Mouse (Mus musculus): Measurements from ENCODE around the gene Set. TPM values are rescaled to one million over a fixed set of nuclear protein-coding genes. Genes with fewer than 3 reads are reported as not detected.
A peak's percentile ranks its signal among the peaks of the same experiment; 100 is the strongest.

Set gene
- polyA plus RNA-seq, 1 experiment from 2014 or later: 369 TPM

- Histone ChIP-seq H3K4me2 (ENCODE audit: low read depth, low read length) (no peak overlapping the region), H3K4me3 (ENCODE audit: low read length) (no peak overlapping the region), H3K4me1 (replicated peaks; ENCODE audit: control insufficient read depth, insufficient read depth, low read length) (no peaks in the 10 kb centered on the region), H3K27me3 (ENCODE audit: control insufficient read depth, insufficient read depth, low read depth, low read length) (no peaks in the 10 kb centered on the region), H3K9ac (ENCODE audit: low read length) (no peak overlapping the region), H3K27ac (ENCODE audit: low read length) (no peak overlapping the region), H3K9me3 (ENCODE audit: control insufficient read depth, low read length) (no peaks in the 10 kb centered on the region), H3K36me3 (ENCODE audit: control insufficient read depth, insufficient read depth, low read length) (no peaks in the 10 kb centered on the region)
- WGBS: 91% methylated on average over 10 of the region's 10 CpGs
- ATAC-seq (ENCODE audit: low read depth): no peak
Observed at GRCm38 (mm10) chr2:30038370-30038769, 18.8 kb upstream of the Set start.

- H3K4me3 ChIP-seq (ENCODE audit: low read length): no peak overlapping the region
- no peaks in the 10 kb centered on the region for H3K27me3 ChIP-seq (ENCODE audit: control insufficient read depth, insufficient read depth, low read depth, low read length)
- no peak overlapping the region for H3K4me2 ChIP-seq (ENCODE audit: low read depth, low read length)
- H3K36me3 ChIP-seq (ENCODE audit: control insufficient read depth, insufficient read depth, low read length): no peaks in the 10 kb centered on the region
- H3K9ac ChIP-seq (ENCODE audit: low read length): no peak overlapping the region
- no peak for ATAC-seq (ENCODE audit: low read depth)
- no peaks in the 10 kb centered on the region for H3K4me1 ChIP-seq (replicated peaks; ENCODE audit: control insufficient read depth, insufficient read depth, low read length)
- no peaks in the 10 kb centered on the region for H3K9me3 ChIP-seq (ENCODE audit: control insufficient read depth, low read length)
- no peak overlapping the region for H3K27ac ChIP-seq (ENCODE audit: low read length)
Observed at GRCm38 (mm10) chr2:30039687-30040086, 17.5 kb upstream of the Set start.

- H3K9ac ChIP-seq (ENCODE audit: low read length): no peak overlapping the region
- no peak overlapping the region for H3K27ac ChIP-seq (ENCODE audit: low read length)
- H3K4me3 ChIP-seq (ENCODE audit: low read length): no peak overlapping the region
- H3K27me3 ChIP-seq (ENCODE audit: control insufficient read depth, insufficient read depth, low read depth, low read length): no peaks in the 10 kb centered on the region
- no peaks in the 10 kb centered on the region for H3K9me3 ChIP-seq (ENCODE audit: control insufficient read depth, low read length)
- H3K4me2 ChIP-seq (ENCODE audit: low read depth, low read length): no peak overlapping the region
- no peaks in the 10 kb centered on the region for H3K4me1 ChIP-seq (replicated peaks; ENCODE audit: control insufficient read depth, insufficient read depth, low read length)
- 3% methylated on average over 4 of the region's 4 CpGs for WGBS
- no peaks in the 10 kb centered on the region; the same call in 1 of the 2 replicates for H3K36me3 ChIP-seq (ENCODE audit: control insufficient read depth, insufficient read depth, low read length)
- ATAC-seq (ENCODE audit: low read depth): peak; percentile 72
Observed at GRCm38 (mm10) chr2:30042445-30042844, 14.7 kb upstream of the Set start.

GRCm38 (mm10) chr2:30044550-30044949 lies 12.6 kb upstream of the Set start:
- no peaks in the 10 kb centered on the region for H3K27me3 ChIP-seq (ENCODE audit: control insufficient read depth, insufficient read depth, low read depth, low read length)
- no peak overlapping the region for H3K9ac ChIP-seq (ENCODE audit: low read length)
- no peaks in the 10 kb centered on the region for H3K9me3 ChIP-seq (ENCODE audit: control insufficient read depth, low read length)
- no peak overlapping the region for H3K4me3 ChIP-seq (ENCODE audit: low read length)
- peaks cover 4% of the 10 kb centered on the region; the same call in 1 of the 2 replicates for H3K4me1 ChIP-seq (replicated peaks; ENCODE audit: control insufficient read depth, insufficient read depth, low read length)
- H3K36me3 ChIP-seq (ENCODE audit: control insufficient read depth, insufficient read depth, low read length): no peaks in the 10 kb centered on the region; the same call in 1 of the 2 replicates
- H3K4me2 ChIP-seq (ENCODE audit: low read depth, low read length): no peak overlapping the region
- no peak overlapping the region for H3K27ac ChIP-seq (ENCODE audit: low read length)
- no peak for ATAC-seq (ENCODE audit: low read depth)
- 82% methylated on average over 5 of the region's 5 CpGs for WGBS

- H3K36me3 ChIP-seq (ENCODE audit: control insufficient read depth, insufficient read depth, low read length): no peaks in the 10 kb centered on the region; the same call in 1 of the 2 replicates
- peaks cover 4% of the 10 kb centered on the region; the same call in 1 of the 2 replicates for H3K4me1 ChIP-seq (replicated peaks; ENCODE audit: control insufficient read depth, insufficient read depth, low read length)
- H3K4me3 ChIP-seq (ENCODE audit: low read length): no peak overlapping the region
- no peaks in the 10 kb centered on the region for H3K9me3 ChIP-seq (ENCODE audit: control insufficient read depth, low read length)
- H3K4me2 ChIP-seq (ENCODE audit: low read depth, low read length): no peak overlapping the region
- 93% methylated on average over 6 of the region's 6 CpGs for WGBS
- H3K27ac ChIP-seq (ENCODE audit: low read length): no peak overlapping the region
- no peaks in the 10 kb centered on the region for H3K27me3 ChIP-seq (ENCODE audit: control insufficient read depth, insufficient read depth, low read depth, low read length)
- ATAC-seq (ENCODE audit: low read depth): no peak
- H3K9ac ChIP-seq (ENCODE audit: low read length): no peak overlapping the region
Observed at GRCm38 (mm10) chr2:30047127-30047526, 10.1 kb upstream of the Set start.

- H3K27me3 ChIP-seq (ENCODE audit: control insufficient read depth, insufficient read depth, low read depth, low read length): no peaks in the 10 kb centered on the region
- WGBS: 51% methylated on average over 11 of the region's 11 CpGs
- no peaks in the 10 kb centered on the region; the same call in 1 of the 2 replicates for H3K36me3 ChIP-seq (ENCODE audit: control insufficient read depth, insufficient read depth, low read length)
- peak overlapping the region; percentile 71 for H3K4me2 ChIP-seq (ENCODE audit: low read depth, low read length)
- peak overlapping the region; percentile 77 for H3K27ac ChIP-seq (ENCODE audit: low read length)
- H3K4me1 ChIP-seq (replicated peaks; ENCODE audit: control insufficient read depth, insufficient read depth, low read length): peaks cover 4% of the 10 kb centered on the region; the same call in 1 of the 2 replicates
- H3K9me3 ChIP-seq (ENCODE audit: control insufficient read depth, low read length): no peaks in the 10 kb centered on the region
- peak overlapping the region; percentile 82 for H3K9ac ChIP-seq (ENCODE audit: low read length)
- peak overlapping the region; percentile 75 for H3K4me3 ChIP-seq (ENCODE audit: low read length)
- no peak for ATAC-seq (ENCODE audit: low read depth)
Observed at GRCm38 (mm10) chr2:30048101-30048501, 9.1 kb upstream of the Set start.

GRCm38 (mm10) chr2:30048699-30049388 lies 8.3 kb upstream of the Set start, which contains the start of gene Wdr34:
Gene Wdr34 (minus strand): TSS chr2:30048881.
- no peaks in the 10 kb centered on the region for H3K9me3 ChIP-seq (ENCODE audit: control insufficient read depth, low read length)
- peak; percentile 98 for ATAC-seq (ENCODE audit: low read depth)
- peak within 1 kb of the TSS; percentile 82 for H3K9ac ChIP-seq (ENCODE audit: low read length)
- peak within 1 kb of the TSS; percentile 77 for H3K27ac ChIP-seq (ENCODE audit: low read length)
- H3K4me2 ChIP-seq (ENCODE audit: low read depth, low read length): peak within 1 kb of the TSS; percentile 71
- no peaks in the 10 kb centered on the region; the same call in 1 of the 2 replicates for H3K36me3 ChIP-seq (ENCODE audit: control insufficient read depth, insufficient read depth, low read length)
- 1% methylated on average over 53 of the region's 54 CpGs for WGBS
- H3K27me3 ChIP-seq (ENCODE audit: control insufficient read depth, insufficient read depth, low read depth, low read length): no peaks in the 10 kb centered on the region; the same call in 1 of the 2 replicates
- H3K4me3 ChIP-seq (ENCODE audit: low read length): peak within 1 kb of the TSS; percentile 75
- peaks cover 4% of the 10 kb centered on the region; the same call in 1 of the 2 replicates for H3K4me1 ChIP-seq (replicated peaks; ENCODE audit: control insufficient read depth, insufficient read depth, low read length)

- Histone ChIP-seq H3K27me3 (ENCODE audit: control insufficient read depth, insufficient read depth, low read depth, low read length) (no peaks in the 10 kb centered on the region; the same call in 1 of the 2 replicates), H3K36me3 (ENCODE audit: control insufficient read depth, insufficient read depth, low read length) (no peaks in the 10 kb centered on the region; the same call in 1 of the 2 replicates), H3K4me2 (ENCODE audit: low read depth, low read length) (no peak overlapping the region), H3K27ac (ENCODE audit: low read length) (no peak overlapping the region), H3K9me3 (ENCODE audit: control insufficient read depth, low read length) (no peaks in the 10 kb centered on the region), H3K4me1 (replicated peaks; ENCODE audit: control insufficient read depth, insufficient read depth, low read length) (peaks cover 4% of the 10 kb centered on the region; the same call in 1 of the 2 replicates), H3K9ac (ENCODE audit: low read length) (no peak overlapping the region), H3K4me3 (ENCODE audit: low read length) (no peak overlapping the region)
- no peak for ATAC-seq (ENCODE audit: low read depth)
- 84% methylated on average over 3 of the region's 3 CpGs for WGBS
Observed at GRCm38 (mm10) chr2:30049831-30050230, 7.3 kb upstream of the Set start.

- H3K27me3 ChIP-seq (ENCODE audit: control insufficient read depth, insufficient read depth, low read depth, low read length): no peaks in the 10 kb centered on the region; the same call in 1 of the 2 replicates
- no peak overlapping the region for H3K27ac ChIP-seq (ENCODE audit: low read length)
- WGBS: 32% methylated on average over 6 of the region's 6 CpGs
- no peaks in the 10 kb centered on the region for H3K9me3 ChIP-seq (ENCODE audit: control insufficient read depth, low read length)
- peaks cover 4% of the 10 kb centered on the region; the same call in 1 of the 2 replicates for H3K4me1 ChIP-seq (replicated peaks; ENCODE audit: control insufficient read depth, insufficient read depth, low read length)
- ATAC-seq (ENCODE audit: low read depth): no peak
- no peak overlapping the region for H3K9ac ChIP-seq (ENCODE audit: low read length)
- no peak overlapping the region for H3K4me3 ChIP-seq (ENCODE audit: low read length)
- H3K4me2 ChIP-seq (ENCODE audit: low read depth, low read length): no peak overlapping the region
- H3K36me3 ChIP-seq (ENCODE audit: control insufficient read depth, insufficient read depth, low read length): no peaks in the 10 kb centered on the region
Observed at GRCm38 (mm10) chr2:30051992-30052761, 5.0 kb upstream of the Set start.

Data from lung, embryonic 16.5 days (tissue).